Mouse (Mus musculus) testis, adult 2 months (tissue): ENCODE measurements at regions not wholly inside any gene's neighbourhood (a gene's known extent, or its start where the extent isn't known, plus 50 kb on each side); places are given as distances from the start of the nearest gene placed in this dataset.

Experiments used
- H3K27ac ChIP-seq: fragments of 200-500 bp; 2 replicates; pipeline ENCODE4 v1.5.1; 2012; ENCODE audit warnings: low read depth, low read length; ENCODE audit not compliant: control insufficient read depth, insufficient read depth
- H3K27me3 ChIP-seq: fragments of 200-500 bp; 2 replicates; pipeline ENCODE4 v1.6.1; 2012; ENCODE audit warnings: mild to moderate bottlenecking, low read length, moderate library complexity; ENCODE audit not compliant: control insufficient read depth, insufficient read depth
- H3K36me3 ChIP-seq: fragments of 200-500 bp; 2 replicates; pipeline ENCODE4 v1.6.1; 2012; ENCODE audit warnings: mild to moderate bottlenecking, low read length; ENCODE audit not compliant: control insufficient read depth, insufficient read depth
- H3K4me1 ChIP-seq: fragments of 200-500 bp; 2 replicates; pipeline ENCODE4 v1.6.1; 2012; ENCODE audit warnings: low read length; ENCODE audit not compliant: control insufficient read depth, insufficient read depth
- H3K4me3 ChIP-seq: fragments of 200-500 bp; 2 replicates; pipeline ENCODE4 v1.5.1; 2012; ENCODE audit warnings: low read depth, mild to moderate bottlenecking, low read length, moderate library complexity, mixed read lengths; ENCODE audit not compliant: control insufficient read depth
- CTCF ChIP-seq: fragments of 200-500 bp; IDR thresholded peaks from 2 replicates; pipeline ENCODE4 v1.5.1; 2012; ENCODE audit warnings: low read depth, mild to moderate bottlenecking, inconsistent platforms, low read length, moderate library complexity; ENCODE audit not compliant: control insufficient read depth, insufficient read depth, insufficient replicate concordance
- POLR2A ChIP-seq: fragments of 200-500 bp; IDR thresholded peaks from 2 replicates; pipeline ENCODE4 v1.6.1; 2012; ENCODE audit warnings: low read depth, mild to moderate bottlenecking, inconsistent platforms, low read length, moderate library complexity; ENCODE audit not compliant: control insufficient read depth

DNA sequence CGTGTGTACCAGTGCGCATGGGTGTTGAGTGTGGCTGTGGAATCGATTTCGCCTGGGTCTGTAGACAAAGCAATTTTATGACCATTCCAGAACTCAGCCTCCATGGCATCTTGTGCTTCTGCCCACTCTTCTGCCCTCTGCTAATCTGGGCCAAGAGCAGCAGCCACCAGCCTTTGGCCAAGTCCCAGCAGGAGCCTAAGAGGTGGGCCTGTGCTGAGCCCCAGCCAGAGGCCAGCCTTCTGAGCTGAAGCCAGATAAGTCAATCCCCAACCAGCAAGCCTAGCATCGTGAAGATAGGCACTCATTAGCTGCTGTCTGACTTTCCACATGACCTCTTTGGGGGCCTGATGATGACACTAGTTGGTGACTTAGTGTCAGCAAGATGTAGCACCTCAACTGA, 161.9 kb upstream of the Igsf21 start:
- no peak for TF ChIP-seq POLR2A
- TF ChIP-seq CTCF = no peak
- Histone ChIP-seq H3K27me3 (no peaks in the 10 kb centered on the region), H3K36me3 (no peaks in the 10 kb centered on the region), H3K27ac (no peak overlapping the region), H3K4me1 (no peaks in the 10 kb centered on the region), H3K4me3 (no peak overlapping the region)

DNA sequence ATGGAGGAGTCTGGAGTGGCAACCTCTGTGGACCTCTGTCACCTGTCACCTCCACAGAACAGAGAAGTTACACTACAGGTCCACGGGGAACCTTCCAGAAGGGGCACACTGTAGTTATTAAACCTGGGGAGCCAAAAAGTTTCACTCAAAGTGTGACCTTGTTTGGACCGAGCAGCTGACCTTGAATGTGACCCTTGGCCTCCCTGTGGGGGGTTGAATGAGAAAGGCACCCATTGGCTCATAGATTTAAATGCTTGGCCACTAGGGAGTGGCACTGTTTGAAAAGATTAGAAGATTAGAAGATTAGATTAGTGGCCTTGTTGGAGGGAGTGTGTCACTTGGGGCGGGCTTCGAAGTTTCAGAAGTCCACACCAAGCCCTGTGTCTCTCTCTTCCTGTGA, 160.3 kb upstream of the Igsf21 start:
- Histone ChIP-seq H3K4me1 (no peaks in the 10 kb centered on the region), H3K27me3 (no peaks in the 10 kb centered on the region), H3K36me3 (no peaks in the 10 kb centered on the region), H3K27ac (no peak overlapping the region), H3K4me3 (no peak overlapping the region)
- TF ChIP-seq POLR2A = no peak

DNA sequence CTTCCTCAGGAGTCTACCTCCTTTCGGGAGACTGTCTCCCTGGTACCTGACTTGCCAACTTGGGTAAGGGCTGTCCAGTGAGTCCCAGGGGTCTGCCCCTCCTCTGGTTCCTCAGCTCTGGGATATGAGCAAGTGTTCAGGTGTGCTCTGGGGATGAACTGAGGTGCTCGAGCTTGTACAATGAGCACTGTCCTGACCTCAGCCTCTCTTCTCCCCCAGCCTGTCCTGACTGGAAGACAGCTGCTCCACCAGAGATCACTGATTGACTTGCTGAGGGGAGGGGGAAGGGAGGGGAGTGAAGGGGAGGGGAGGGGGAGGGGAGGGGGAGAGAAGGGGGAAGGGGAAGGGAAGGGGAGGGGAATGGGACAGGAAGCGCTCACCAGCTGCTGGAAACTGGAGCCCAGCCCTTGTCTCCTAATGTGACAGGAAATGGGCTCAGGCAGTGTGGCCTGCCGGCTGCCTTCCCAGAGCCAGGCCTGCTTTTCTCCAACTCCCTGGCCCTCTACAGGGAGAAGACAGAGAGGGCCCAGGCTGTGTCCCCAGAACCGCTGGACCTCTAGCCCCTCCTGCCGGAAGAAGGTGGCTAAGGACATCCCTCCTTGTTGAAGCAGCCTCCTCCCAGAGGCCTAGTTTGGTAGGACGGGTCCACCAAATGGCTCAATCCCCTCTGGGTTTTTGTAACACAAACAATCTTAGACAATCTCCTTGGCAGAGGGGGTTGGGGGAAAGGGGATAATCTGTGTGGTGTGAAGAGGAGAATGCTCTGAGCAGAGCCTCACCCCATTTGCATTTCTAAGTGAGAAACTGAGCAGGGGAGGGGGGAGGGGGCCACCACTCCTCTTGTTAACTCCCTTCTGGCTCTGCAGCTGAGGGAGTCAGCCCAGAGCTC, 159.7 kb upstream of the Igsf21 start:
- Histone ChIP-seq H3K4me3 (no peak overlapping the region), H3K4me1 (no peaks in the 10 kb centered on the region), H3K27me3 (no peaks in the 10 kb centered on the region), H3K36me3 (no peaks in the 10 kb centered on the region), H3K27ac (no peak overlapping the region)
- TF ChIP-seq CTCF (no peak), POLR2A (no peak)

DNA sequence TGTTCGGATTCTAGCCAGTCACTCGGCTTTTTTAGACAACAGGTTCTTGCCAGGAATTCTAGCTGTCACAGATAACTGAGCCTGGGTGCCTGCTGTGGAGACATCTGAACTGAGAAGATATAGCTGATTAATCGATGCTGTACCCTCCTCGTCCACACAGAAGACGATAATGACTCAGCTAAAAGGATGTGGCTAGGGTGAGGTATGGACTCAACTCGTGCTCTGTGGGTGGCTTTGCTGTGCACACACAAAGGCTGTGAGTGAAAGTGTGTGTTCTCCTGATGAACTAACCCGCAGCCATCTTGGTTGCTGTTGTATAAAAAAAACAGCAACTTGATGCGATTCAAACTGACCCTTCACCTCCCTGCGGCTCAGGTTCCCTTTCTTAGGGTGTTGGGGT, 158.8 kb upstream of the Igsf21 start:
- H3K4me1 ChIP-seq = no peaks in the 10 kb centered on the region
- H3K36me3 ChIP-seq = no peaks in the 10 kb centered on the region
- H3K27ac ChIP-seq = no peak overlapping the region
- TF ChIP-seq CTCF (no peak), POLR2A (no peak)
- no peak overlapping the region for H3K4me3 ChIP-seq
- no peaks in the 10 kb centered on the region for H3K27me3 ChIP-seq

DNA sequence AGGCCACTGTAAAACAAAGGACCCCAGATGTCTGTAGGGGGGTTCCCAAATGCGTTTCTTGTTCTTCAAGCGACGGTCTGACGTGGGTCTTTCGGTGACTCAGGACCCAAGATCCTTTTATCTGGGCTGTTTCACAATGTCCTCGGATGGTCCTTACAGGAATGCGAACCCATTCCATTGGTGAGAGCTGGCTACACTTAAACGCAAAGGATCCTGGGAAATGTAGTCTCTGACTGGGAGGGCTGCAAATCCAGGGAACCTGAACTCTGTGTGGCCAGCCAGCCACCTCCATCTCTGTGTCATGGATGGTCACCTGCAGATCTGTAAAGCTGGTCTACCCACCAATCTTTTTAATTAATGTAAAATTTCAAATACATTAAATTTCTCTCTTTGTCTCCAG, 156.5 kb upstream of the Igsf21 start:
- Histone ChIP-seq H3K4me3 (no peak overlapping the region), H3K27me3 (no peaks in the 10 kb centered on the region), H3K36me3 (no peaks in the 10 kb centered on the region), H3K27ac (no peak overlapping the region), H3K4me1 (no peaks in the 10 kb centered on the region)
- no peak for TF ChIP-seq POLR2A
- no peak for TF ChIP-seq CTCF

DNA sequence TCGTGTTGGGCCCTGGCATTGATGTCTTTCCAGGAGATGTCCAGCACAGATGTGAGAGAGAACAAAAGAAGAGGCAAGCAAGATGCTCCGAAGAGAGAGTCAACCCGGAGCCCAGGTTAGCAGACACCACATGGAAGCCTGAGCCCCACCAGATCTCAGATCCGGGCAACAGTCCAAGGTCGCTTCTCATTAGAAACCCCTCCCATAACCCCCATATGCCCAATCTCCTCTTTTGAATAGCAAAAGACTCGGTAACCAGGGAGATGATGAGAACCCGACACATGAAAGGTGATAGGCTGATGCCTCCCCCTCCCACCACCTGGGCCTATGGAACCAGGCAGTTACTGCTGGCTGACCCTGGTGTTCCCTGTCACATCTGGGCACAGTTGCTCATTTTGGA, 155.7 kb upstream of the Igsf21 start:
- TF ChIP-seq POLR2A = no peak
- no peak for TF ChIP-seq CTCF
- H3K27ac ChIP-seq = no peak overlapping the region
- no peaks in the 10 kb centered on the region for H3K36me3 ChIP-seq
- no peaks in the 10 kb centered on the region for H3K4me1 ChIP-seq
- no peaks in the 10 kb centered on the region for H3K27me3 ChIP-seq
- no peak overlapping the region for H3K4me3 ChIP-seq

DNA sequence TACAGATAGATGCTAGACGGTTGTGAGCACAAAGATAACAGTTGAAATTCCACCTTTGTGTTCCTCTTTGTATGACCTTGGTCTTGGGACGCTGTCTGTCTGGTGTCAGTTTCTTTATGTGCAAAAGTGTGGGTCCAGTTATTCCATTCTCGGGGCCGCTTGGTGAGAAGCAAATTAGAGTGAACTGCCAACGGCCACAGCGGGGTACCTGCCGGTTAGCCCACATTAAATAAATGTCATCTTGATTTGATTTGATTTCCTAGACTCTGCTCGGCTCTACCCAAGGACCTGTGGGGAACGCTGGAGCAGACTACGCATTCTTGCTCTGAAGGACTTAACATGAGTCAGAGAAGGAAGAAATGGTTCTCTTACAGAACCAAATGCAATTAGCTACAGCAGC, 155.0 kb upstream of the Igsf21 start:
- H3K4me1 ChIP-seq = no peaks in the 10 kb centered on the region
- H3K27ac ChIP-seq = no peak overlapping the region
- no peak for TF ChIP-seq POLR2A
- no peak for TF ChIP-seq CTCF
- H3K36me3 ChIP-seq = no peaks in the 10 kb centered on the region
- no peaks in the 10 kb centered on the region for H3K27me3 ChIP-seq
- H3K4me3 ChIP-seq = no peak overlapping the region
